In the genomic region with DNA sequence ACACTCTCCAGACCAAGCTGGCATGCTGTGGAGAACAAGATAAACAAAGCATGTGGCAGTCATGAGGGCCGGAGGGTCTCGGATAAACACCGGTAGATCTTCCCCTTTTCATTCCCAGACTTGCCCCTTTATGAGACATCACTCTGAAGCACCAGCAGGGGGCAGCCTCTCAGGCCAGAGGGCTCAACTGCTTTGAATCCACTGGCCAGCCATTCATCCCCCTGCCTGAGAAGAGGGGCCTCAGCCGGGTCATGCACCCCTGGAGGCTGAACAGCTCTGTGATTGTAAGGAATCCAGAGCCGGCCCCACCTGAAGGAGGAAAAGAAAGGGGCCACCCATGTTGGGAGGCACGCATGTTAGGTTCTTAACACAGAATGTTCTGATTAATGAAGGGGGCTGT, we compare ENCODE assay signal across 9 mouse cellular contexts.
A peak's percentile ranks its signal among the peaks of the same experiment; 100 is the strongest.
DNase-seq lines count a peak whose midpoint lies in the region; ATAC-seq lines count a peak whose summit lies in the region.
"Had no signal": no experiment of that assay in that cellular context is flagged by ENCODE, and none has a peak within 500 bp of the region (broad histone marks: within the 10 kb centered on the region; RNA-seq: fewer than 3 reads in every experiment).

No protein-coding gene starts in this region.

- peak; percentile 5 for DNase-seq in CD4-positive, CD25-positive, alpha-beta regulatory T cell, adult 2 months (ENCODE audit: low read depth, low spot score)
- peak; percentile 26 for DNase-seq in liver
- peak; percentile 27 for DNase-seq in brain, adult 2 months (ENCODE audit: low read depth, low spot score)
- DNase-seq in hindlimb bud, embryonic 11.5 days (ENCODE audit: extremely low spot score, low read depth, low spot score) = peak; percentile 30
- peak; percentile 76 for DNase-seq in lung, postnatal 10 days
- no peak for DNase-seq in Muller cell, postnatal 12 days (ENCODE audit: inconsistent ontology term)

- no peaks in the 10 kb centered on the region for H3K9me3 ChIP-seq in liver, embryonic 12.5 days (replicated peaks)
- H3K9me3 ChIP-seq: neural tube, embryonic 12.5 days had no signal

- WGBS in liver, embryonic 12.5 days (ENCODE audit: insufficient replicate concordance) = 21% methylated on average over 6 of the region's 6 CpGs

- H3K9ac ChIP-seq in liver, embryonic 12.5 days = no peak overlapping the region
- H3K9ac ChIP-seq: neural tube, embryonic 12.5 days had no signal

- H3K36me3 ChIP-seq in liver, embryonic 12.5 days = no peaks in the 10 kb centered on the region
- H3K36me3 ChIP-seq: neural tube, embryonic 12.5 days had no signal

- no peak for ATAC-seq in CD4-positive, CD25-positive, alpha-beta regulatory T cell, adult 4 months
- no peak for ATAC-seq in liver, embryonic 12.5 days

- H3K4me1 ChIP-seq in liver, embryonic 12.5 days = peaks cover 17% of the 10 kb centered on the region

- no peak overlapping the region for H3K4me2 ChIP-seq in liver, embryonic 12.5 days
- H3K4me2 ChIP-seq: neural tube, embryonic 12.5 days had no signal

- H3K27ac ChIP-seq in liver, embryonic 12.5 days = no peak overlapping the region
- H3K27ac ChIP-seq: neural tube, embryonic 12.5 days had no signal

- H3K4me3 ChIP-seq in liver, embryonic 12.5 days = no peak overlapping the region
- H3K4me3 ChIP-seq: neural tube, embryonic 12.5 days had no signal

- H3K27me3 ChIP-seq in liver, embryonic 12.5 days (replicated peaks) = peaks cover 4% of the 10 kb centered on the region; the same call in 1 of the 2 replicates
- H3K27me3 ChIP-seq: neural tube, embryonic 12.5 days had no signal
